Mouse (Mus musculus) gastrocnemius, adult 18-20 months (tissue): ENCODE data around the gene Sfxn1. TPM values are rescaled to one million over a fixed set of nuclear protein-coding genes. Genes with fewer than 3 reads are reported as not detected.

Source experiments
- DNase-seq: peaks from one replicate; pipeline ENCODE4 v3.0.0; 2021; ENCODE audit warnings: low spot score
- total RNA-seq, 2 experiments: library from RNA; stranded (reverse); gene quantifications; 2 replicates each; pipeline ENCODE4 v1.2.3; 2021

The Sfxn1 gene
- total RNA-seq, 2 experiments from 2014 or later = 1.4 to 1.6 TPM

DNA sequence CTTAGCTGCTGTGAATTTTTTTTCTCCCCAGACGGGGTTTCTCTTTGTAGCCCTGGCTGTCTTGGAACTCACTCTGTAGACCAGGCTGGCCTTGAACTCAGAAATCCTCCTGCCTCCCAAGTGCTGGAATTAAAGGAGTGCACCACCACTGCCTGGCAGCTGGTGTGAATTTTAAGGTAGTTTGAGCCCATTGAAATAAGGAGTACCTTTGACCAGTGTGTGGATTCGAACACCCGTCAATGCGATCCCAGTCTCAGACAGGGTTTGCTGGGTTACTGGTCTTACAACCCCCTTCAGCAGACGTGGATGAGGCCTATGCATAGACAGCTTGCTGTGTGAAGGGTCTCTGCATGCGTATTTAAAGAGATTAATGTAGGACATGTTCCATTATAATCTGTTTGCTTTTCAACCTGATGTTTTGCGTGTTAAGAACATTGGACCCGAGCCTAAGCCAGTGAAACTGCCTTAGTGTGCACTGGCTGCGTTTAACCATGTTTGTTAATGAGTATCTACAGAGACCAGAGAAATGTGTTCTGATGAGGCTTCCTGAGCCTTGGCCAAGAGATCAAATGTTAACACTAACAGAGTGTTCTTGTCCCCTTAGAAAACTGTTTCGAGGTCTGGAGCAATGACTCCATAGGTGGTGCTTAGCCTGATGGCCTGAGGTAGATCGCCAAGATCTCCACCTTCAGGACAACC, 5.2 kb downstream of the Sfxn1 start:
- no peak for DNase-seq

DNA sequence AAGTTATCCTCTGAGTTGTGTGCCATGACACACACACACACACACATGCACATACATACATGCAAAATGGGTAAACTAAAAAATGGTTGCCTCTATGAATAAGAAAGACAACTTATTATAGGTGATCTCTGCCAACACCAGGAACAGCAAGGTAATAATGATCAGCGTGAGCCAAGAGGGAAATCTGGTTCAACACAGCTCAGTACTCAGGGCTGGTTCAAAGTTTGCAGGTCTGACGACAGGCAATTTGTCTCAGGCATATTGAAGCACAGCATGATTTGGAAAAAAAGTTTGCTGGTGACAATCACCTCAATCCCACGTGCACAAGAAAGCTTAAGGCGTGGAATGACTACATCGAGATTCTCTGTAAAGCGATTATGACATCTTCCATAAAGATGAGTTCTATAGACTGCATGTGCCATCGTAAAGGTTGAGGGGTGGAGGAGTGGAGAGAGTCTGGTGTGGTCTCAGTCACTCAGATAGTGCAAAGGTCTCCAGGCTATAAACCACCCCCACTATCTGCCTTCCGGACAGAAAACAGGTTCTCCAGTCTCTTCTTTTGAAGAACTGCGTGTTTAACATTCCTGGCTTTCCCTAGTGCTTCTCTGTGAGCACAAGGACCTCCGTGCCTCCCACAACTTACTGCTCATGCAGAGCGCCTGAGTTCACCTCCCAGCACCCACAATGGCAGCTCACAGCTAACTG, 6.0 kb downstream of the Sfxn1 start:
- DNase-seq = no peak

DNA sequence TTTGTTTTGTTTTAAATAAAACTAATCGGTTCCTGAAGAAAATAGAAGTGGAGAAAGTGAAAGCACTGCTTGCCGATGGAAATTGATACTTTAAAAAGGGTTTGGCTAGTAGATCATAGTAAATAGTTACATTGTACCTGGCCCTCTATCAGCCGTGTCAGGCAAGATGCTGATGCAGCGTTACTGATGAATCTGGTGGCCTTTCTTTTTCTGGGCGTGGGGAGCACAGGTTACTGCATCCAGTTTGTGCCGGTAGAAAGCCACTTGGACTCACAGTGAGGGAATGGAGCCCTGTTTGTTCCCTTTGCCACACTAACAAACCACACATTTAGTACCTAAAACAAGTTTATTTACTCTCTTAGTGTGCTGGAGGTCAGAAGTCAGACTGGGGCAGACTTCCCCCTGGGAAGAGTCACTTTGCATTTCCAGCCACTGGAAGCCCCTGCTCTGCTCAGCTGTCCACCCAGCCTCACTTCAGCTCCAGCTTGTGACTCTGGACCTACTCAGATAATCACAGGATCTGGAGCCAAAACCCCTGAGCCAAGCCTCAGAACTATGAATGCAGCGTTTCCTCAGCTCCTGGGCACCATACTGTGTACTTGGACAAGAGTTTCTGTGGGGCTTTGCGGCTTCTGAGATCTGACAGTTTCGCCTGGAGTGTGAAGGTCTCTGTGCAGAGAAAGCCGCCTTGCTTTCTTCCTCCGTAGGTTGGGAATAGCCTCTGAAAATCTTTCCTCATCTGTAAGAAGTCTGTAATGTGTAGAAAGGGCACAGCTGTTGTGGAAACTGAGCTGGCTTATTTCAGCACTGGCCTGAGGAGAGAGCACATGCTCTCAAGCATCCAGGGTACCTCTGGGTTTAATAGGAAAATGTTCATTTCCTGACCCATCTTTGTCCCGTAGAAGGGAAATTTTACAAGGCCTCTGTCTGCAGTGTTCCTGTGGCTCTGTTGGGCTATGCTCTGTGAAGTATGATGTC, 8.4 kb downstream of the Sfxn1 start:
- no peak for DNase-seq

DNA sequence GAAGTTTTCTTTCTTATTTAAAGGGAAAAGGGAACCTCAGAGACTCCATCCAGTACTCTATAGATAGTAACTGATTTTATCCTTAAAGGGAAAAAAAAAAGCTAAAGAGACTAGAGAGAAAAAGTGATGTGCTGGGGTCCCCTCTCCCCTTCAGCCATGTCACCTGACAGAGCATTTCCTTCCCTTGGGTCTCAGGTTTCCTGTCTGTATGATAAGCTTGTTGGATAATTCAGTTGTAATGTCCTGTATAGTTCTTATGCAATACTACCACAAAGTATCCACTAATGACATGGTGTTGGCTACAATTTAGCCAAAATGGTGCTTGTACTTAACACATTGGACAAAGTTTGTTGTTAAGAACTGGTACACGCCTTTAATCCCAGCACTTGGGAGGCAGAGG, 9.1 kb downstream of the Sfxn1 start:
- no peak for DNase-seq

DNA sequence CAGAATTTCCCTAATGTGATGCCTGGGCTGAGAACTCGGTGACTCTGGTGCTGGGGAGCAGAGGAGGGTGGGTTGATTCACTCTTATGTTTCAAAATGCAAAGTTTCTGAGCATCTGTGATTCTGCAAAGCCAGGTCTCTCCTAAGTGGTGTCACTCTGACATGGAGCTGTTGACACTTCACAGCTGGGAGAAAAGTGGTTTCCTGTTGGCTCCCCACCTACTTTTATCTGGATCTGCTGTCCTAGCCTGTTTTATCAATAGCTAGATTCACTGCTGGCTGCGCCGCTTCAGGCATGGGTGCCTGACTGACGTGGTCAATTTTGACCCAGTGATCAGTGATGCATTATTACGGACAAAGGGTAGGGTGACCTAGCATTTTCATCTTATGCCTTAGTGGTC, 11.3 kb downstream of the Sfxn1 start:
- DNase-seq = no peak

DNA sequence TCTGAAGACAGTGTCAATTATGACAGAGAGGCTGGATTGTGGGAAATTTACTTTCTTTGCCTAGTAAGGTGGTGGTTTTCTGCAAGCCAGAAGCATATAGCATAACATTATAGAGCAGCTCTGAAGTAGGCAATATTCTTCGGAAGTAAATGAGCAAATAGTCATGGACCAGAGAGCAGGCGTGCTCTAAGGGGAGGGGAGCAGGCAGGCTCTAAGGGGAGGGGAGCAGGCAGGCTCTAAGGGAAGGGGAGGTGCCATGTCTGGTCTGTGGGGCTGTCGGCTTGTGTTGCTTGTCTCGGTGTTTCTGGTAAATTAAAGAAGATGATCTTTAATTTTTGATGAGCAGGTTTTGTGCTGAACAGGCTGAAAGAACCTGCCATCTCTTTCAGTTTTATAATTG, 12.5 kb downstream of the Sfxn1 start:
- DNase-seq = no peak

DNA sequence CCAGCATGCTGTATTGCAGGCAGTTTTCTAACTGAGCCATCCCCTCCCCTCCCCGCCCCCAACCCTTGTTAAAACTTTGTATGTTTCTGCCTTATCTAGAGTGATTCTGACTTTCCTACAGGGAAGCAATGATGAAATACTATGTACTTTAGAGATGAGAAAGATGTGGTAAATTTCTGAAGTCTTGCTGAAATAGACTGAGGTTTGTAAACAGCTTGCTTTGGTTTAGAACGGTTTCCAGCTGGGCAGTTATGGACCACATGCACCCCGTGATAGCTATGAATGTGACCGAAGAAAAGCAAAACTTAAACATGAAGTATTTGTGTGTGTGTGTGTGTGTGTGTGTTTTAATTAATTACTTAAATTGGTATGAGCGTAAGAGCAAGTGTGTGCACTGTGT, 13.2 kb downstream of the Sfxn1 start:
- no peak for DNase-seq

DNA sequence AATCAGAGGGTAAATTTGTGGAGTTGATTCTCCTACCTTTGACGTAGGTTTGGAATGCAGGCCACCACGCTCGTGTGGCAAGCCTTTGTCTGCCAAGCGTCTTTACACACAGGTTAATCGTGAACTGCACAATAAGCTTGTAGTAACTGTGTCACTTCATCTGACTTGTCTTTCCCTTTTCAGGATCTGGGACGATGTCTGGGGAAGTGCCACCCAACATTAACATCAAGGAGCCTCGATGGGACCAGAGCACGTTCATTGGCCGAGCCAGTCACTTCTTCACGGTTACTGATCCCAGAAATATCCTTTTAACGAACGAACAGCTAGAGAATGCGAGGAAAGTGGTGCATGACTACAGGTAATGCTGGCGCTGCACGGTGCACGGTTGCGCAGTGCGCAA, 13.6 kb downstream of the Sfxn1 start:
- no peak for DNase-seq

DNA sequence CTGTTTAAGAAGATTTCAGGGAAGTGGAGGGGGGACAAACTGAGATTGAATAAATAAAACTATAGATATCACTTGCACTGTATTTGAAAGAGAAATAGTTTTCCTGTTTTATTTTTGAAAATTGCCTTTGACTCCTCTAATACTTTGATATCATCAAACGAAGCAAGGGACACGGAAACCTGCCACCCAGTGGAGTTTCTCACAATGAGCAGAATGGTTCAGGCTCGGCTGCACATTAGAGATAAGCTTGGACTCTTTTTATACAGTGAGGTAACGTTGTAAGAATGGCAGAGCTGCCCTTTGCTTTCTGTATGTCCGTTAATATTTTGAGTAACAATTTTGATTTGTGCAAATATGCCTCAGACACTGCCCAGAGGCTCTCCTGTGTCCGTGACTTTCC, 20.1 kb downstream of the Sfxn1 start:
- DNase-seq = no peak

DNA sequence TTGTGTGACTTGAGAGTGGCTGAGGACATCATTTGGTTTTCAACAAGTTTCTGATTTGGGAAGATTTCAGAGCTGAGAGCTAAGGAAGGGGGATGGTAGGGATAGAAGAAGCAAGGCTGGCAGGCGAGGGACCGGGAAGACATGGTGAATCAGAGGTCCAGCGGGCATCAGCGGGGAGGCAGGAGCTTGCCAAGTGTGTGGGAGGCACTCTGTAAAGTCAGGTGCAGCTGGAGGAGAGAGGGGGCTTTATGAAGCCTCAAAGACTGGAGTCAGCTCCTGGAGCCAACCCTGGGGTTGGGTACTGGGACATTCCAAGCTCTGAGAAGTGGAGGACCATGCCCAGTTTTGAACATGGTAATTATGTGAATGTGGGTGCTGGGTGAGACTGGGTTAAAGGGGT, 22.7 kb downstream of the Sfxn1 start:
- no peak for DNase-seq

DNA sequence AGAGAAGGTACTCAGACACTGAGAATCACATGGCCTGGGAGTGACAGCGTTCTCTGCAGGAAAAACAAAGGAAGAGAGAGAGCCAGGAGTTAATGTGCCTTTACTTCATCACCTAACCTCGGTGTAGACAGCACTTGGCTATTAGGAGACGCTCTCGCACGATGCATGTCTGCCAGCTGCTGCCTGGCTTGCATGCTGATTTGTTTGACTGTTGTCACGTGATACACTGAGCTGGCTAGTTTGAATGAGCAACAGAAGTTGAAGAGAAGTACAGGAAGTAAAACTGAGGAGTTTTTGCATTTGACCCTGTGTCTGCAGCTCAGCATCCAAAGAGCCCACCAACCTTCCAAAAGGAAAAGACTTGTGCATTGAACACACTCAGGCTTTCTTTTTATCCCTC, 23.3 kb downstream of the Sfxn1 start:
- DNase-seq = no peak

DNA sequence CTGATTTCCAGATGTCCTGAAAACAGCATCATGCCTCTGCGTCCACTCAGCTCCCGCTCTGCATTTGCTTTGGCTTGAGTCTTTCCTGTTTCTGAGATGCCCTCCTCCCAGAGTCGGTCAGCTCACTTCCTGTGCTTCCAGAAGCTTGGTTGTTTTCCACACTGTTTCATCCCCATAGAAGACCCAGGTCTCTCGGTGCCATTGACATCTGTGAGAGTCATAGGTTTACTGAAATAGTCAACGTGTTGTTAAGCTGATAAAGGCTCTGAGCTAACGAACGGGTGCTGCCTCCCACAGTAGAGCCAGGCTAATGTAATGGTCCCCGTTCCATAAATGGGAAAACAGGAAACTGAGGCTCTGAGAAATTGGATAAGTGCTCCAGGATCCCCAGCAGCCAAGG, 24.1 kb downstream of the Sfxn1 start:
- DNase-seq = no peak

DNA sequence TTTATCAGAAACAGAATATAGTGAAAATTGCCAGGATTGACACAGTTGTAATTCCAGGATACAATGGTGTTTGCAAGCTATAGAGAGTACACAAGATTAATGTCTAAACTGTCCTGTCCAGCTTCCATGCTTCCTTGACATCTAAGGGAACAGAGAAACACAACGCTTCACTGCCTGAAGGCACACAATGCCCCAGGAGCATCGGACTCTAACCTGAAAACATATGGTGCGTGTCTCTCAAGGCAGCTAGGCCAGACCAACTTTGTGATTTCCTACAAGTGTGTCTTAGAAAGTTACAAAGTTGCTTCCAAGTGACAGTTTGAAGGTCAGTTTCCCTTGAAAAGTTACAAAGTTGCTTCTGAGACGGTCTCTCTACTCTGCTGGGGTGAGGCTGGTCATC, 25.6 kb downstream of the Sfxn1 start:
- DNase-seq = no peak

DNA sequence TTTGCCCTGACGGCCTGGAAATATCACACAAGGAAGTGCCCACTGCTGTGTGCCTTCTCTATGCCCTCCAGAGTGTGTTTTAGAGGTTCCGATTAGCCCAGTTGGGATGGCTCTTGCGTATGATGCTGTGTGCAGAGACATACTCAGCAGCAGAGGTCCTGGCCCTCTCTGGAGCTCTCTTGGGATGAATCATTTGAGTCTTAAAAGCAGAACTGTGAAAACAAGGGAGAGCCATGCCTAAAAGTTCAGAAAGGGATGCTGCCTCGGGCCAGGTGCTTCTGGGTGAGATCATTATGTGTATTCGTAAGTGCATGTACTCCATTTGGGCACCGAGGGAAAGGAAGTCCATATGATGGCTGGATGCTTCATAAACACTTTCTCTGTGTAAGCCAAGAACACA, 26.1 kb downstream of the Sfxn1 start:
- no peak for DNase-seq

DNA sequence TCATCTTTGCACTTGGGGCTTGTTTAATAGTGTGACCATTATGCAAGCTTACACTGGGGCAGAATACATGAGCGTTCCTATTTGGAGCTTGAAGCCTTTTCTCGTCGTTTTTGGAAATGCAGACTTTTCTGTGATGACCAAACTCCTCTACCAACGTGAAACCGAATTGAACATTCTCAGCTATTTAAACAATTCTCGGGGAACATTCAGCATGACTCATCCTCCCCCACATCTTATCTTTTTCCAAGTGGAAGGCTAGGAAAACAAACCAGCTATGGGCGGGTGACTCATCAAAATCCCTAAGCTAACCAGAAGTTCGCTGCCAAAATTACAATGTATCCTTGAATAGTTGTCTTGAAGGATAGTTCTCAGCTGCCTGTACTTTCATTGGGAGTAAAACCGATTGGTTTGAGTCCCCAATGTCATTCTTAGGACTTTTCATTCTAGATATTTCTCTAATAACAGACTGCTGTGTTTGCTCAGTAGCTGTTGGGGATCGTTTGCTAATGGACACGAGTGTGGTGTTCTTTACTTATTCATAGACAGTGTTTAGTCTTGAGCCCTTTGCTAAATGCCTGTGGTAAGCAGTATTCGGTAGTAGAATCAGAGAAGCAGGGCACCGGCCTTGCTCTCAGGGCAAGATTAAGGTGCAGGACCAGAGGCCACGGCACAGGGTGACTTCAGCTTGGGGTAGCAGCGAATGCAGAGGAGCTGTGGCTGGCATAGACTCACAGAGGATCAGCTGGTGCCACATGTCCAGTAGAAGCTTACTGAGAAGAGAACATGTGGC, 29.6 kb downstream of the Sfxn1 start:
- peak; percentile 47 for DNase-seq

DNA sequence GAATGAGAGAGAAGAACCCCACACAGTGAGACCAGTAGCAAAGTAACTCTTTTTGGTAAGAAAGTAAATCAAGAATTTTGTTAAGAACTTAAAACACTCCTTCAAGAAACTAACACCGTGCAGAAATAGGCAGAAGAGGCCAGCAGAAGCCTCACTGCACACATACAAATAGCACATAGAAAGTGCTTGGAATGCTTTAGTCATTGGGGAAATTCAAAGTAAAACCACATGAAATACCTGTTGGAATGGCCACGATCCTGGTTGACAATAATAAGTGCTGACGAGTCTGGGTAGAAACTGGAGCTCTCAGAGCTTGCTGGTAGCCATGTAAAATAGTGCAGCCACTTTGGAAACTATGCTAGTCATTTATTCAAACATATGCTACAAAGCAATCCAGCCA, 30.4 kb downstream of the Sfxn1 start:
- no peak for DNase-seq

DNA sequence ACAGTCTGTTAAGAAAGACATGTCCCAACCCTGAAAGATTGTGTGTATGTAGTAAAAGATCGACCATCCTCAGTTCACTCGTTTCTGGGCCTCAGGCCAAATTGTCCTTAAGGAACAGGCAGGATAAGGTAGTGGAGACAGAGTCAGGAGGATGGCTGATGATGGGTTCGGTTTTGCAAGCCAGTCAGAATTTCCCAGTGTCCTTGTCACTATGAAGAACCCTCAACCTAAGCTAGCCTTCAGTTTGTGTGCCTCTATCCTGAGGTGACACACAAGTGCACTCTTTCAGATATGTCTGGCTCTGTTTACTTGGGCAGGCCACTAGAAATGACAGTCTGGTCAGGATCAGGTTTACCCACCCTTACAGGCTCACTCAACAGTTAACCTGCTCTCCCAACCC, 31.6 kb downstream of the Sfxn1 start:
- no peak for DNase-seq

DNA sequence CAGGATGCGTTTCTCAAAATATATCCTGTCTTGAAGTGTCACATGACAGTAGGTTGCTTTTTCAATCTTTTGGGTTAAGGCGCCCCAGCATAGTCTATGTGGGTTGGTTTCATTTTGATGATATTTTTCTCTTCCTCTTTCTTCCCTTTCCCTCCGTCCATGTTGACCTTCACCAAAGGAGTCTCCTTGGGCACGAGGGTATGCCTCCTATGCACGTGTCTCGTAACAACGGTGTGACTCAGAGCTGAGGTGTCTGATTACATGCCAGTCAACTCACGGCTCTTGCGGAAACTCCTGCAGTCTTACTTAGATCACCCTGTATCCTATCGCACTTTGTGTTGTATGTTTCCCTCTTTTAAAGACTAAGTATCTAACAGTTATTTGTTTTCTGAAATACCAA, 32.2 kb downstream of the Sfxn1 start:
- no peak for DNase-seq

DNA sequence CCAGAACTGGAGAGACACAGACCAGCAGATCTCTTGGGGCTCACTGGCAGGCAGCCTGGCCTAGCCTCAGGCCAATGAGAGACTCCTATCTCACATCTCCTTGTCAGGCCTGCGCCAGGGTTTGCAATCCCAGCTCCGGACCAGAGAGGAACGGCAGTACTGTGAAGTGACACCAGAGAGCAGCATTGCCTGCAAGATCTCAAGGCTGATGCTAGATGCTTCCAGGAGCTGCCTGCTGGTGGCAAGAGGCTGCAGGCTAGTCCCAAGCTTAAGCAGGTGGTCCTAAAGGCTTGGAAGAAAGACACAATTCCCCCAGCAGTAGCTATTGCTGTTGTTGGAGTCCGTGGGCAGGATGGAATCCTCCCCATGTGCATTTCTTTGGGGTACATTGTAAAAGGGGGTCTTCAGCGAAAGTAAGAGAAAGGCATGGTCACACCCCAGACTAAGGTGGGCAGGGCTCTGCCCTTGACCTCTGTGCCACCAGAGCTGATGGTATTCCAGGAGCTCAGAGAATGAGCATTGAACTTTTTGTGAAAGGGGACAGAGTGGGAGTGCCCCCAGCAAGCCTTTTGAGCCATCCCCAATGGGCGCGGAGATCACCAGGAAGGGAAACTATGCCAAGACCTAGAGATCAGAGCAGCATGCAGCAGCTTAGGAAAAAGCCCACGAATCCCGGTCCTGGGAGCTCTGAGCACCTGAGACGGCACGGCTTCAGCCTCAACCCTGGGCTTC, 42.3 kb downstream of the Sfxn1 start:
- DNase-seq = peak; percentile 81

DNA sequence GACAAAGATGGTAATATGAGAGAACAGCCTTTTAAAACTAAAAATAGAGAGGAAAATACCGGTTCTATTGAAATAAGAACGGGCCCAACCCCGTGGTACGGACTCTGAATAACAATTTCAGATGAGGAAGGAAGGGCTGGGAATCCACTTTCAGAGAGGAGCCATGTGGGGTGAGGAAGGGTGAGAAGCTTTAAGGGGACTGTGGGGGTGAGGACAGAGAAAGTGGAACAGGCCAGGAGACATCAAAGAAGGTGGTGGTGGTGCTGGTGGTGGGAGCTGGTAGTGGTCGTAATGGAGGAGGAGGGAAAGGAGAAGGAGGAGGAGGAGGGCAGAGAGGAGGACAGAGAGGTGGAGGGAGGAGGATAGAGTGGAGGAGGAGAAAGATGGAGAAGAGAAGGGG, 43.3 kb downstream of the Sfxn1 start:
- no peak for DNase-seq

DNA sequence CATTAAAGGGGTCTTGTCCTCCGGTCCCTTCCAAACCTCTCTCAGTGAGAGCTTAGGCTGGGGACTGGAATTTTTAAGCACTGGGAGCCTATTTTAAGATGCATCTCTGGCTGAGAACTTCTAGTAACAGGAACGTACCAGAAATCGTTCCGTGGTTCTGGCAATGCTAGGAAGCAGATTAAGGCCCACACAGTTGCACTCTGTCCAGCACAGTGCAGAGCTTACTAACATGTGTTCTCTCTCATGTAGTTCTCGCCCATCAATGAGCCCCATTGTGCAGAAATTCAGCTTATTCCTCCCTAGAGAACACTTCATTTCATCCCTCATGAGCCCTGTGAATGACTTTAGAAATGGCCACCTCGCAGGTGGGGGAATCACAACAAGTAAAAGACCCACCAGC, 44.1 kb downstream of the Sfxn1 start:
- no peak for DNase-seq
